Mouse (Mus musculus) liver, adult 2 months (tissue): ENCODE measurements around the gene Cops8. TPM values are rescaled to one million over a fixed set of nuclear protein-coding genes. Genes with fewer than 3 reads are reported as not detected.
A peak's percentile ranks its signal among the peaks of the same experiment; 100 is the strongest.

Source experiments
- DNase-seq: peaks from one replicate; pipeline ENCODE4 v3.0.0-alpha.2; 2011; ENCODE audit warnings: low read depth, low spot score; ENCODE audit errors: extremely low read depth
- H3K27ac ChIP-seq: fragments of 200-500 bp; replicated peaks from 2 replicates; pipeline ENCODE4 v1.5.1; 2012; ENCODE audit warnings: low read depth, mild to moderate bottlenecking, control low read depth, inconsistent platforms, low read length; ENCODE audit not compliant: insufficient read depth
- H3K27me3 ChIP-seq: fragments of 200-500 bp; 2 replicates; pipeline ENCODE4 v1.6.1; 2012; ENCODE audit warnings: mild to moderate bottlenecking, moderate library complexity, low read length, inconsistent platforms; ENCODE audit not compliant: control insufficient read depth, insufficient read depth
- H3K36me3 ChIP-seq: fragments of 200-500 bp; 2 replicates; pipeline ENCODE4 v1.6.1; 2012; ENCODE audit warnings: low read length, inconsistent platforms; ENCODE audit not compliant: control insufficient read depth, insufficient read depth
- H3K4me1 ChIP-seq: fragments of 200-500 bp; 2 replicates; pipeline ENCODE4 v1.6.1; 2011; ENCODE audit warnings: low read length; ENCODE audit not compliant: control insufficient read depth, insufficient read depth
- H3K4me3 ChIP-seq: fragments of 200-500 bp; 2 replicates; pipeline ENCODE4 v1.5.1; 2011; ENCODE audit warnings: low read depth, mild to moderate bottlenecking, control low read depth, low read length, moderate library complexity; ENCODE audit not compliant: insufficient read depth
- H3K79me2 ChIP-seq: fragments of 200-500 bp; 2 replicates; pipeline ENCODE4 v1.6.1; 2012; ENCODE audit warnings: inconsistent platforms, mild to moderate bottlenecking, low read length, moderate library complexity; ENCODE audit not compliant: control insufficient read depth, insufficient read depth
- H3K9ac ChIP-seq: fragments of 200-500 bp; 2 replicates; pipeline ENCODE4 v1.6.1; 2012; ENCODE audit warnings: low read depth, mild to moderate bottlenecking, control low read depth, inconsistent platforms, low read length
- CTCF ChIP-seq: fragments of 200-500 bp; IDR thresholded peaks from 2 replicates; pipeline ENCODE4 v1.5.1; 2011; ENCODE audit warnings: low read depth, low read length, control low read depth
- POLR2A ChIP-seq: fragments of 200-500 bp; IDR thresholded peaks from 2 replicates; pipeline ENCODE4 v1.6.1; 2011; ENCODE audit warnings: low read length, control low read depth; ENCODE audit not compliant: insufficient read depth; ENCODE audit errors: extremely low read depth
- WGBS: fragments of 180-500 bp; shearing (Covaris S2); methylation state at CpG from one replicate; pipeline ENCODE4 v1.1.7; 2018; 5-methylcytosine and 5-hydroxymethylcytosine counted together
- polyA plus RNA-seq: library from polyadenylated mRNA; depleted of rRNA; stranded (reverse); fragments of >200 nt; gene quantifications from 2 replicates; pipeline ENCODE4 v1.2.3, GENCODE M21; 2012
- total RNA-seq: library from RNA; depleted of rRNA; stranded (reverse); fragments of >200 nt; gene quantifications from 2 replicates; pipeline ENCODE4 v1.2.3, GENCODE M21; 2014

Cops8 gene
- total and polyA plus RNA-seq, 2 experiments = 19.4 to 21.7 TPM

DNA sequence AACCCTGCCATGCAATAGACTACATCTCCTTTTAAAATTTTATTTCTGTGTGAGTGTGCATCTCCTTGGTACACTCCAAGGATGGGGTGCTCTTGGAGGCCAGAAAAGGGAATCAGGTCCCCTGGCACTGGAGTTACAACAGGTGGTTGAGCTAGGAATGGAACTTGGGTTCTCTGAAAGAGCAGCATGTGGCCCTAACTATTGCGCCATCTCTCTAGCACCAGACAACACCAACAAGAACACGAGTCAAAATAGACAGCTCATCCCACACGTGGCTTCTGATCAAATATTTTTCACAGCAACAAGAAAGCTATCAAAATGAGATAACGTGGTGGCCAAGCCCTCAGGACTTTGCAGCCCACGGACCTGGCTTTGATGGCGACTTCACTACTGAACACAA lies 28.9 kb upstream of the Cops8 start:
- no peak overlapping the region for H3K9ac ChIP-seq
- no peak overlapping the region for H3K27ac ChIP-seq
- H3K27me3 ChIP-seq = 0 out of 2 replicates have a peak, but pooled peaks cover 2% of the 10 kb centered on the region
- H3K79me2 ChIP-seq = no peaks in the 10 kb centered on the region
- TF ChIP-seq POLR2A (no peak), CTCF (no peak)
- no peaks in the 10 kb centered on the region for H3K4me1 ChIP-seq
- DNase-seq = no peak
- no peak overlapping the region for H3K4me3 ChIP-seq
- no peaks in the 10 kb centered on the region for H3K36me3 ChIP-seq
- WGBS = 67% methylated on average over 6 of the region's 6 CpGs

DNA sequence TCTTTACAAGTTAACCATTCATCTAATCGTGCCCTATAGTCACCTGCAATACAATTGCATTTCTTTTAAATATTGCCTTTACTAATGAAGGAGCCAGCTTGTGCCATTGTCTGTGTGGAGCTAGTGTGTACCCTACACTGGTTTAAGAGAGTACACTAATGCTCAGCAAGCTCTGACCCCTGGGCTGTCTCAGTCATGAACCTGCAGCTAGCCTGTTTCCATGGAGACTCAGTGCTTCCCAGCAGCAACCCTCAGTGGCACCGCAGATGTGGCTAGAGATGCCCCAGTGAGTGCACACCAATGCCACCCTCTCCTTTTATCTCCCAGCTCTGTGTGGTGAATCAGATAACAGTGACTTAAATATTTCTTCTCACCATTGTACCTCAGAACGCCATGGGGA lies 27.9 kb upstream of the Cops8 start:
- 52% methylated on average over 3 of the region's 3 CpGs for WGBS
- DNase-seq = no peak
- H3K9ac ChIP-seq = no peak overlapping the region
- H3K4me3 ChIP-seq = no peak overlapping the region
- no peaks in the 10 kb centered on the region for H3K4me1 ChIP-seq
- 0 out of 2 replicates have a peak, but pooled peaks cover 2% of the 10 kb centered on the region for H3K27me3 ChIP-seq
- TF ChIP-seq CTCF (no peak), POLR2A (no peak)
- no peak overlapping the region for H3K27ac ChIP-seq
- H3K36me3 ChIP-seq = no peaks in the 10 kb centered on the region
- no peaks in the 10 kb centered on the region for H3K79me2 ChIP-seq

DNA sequence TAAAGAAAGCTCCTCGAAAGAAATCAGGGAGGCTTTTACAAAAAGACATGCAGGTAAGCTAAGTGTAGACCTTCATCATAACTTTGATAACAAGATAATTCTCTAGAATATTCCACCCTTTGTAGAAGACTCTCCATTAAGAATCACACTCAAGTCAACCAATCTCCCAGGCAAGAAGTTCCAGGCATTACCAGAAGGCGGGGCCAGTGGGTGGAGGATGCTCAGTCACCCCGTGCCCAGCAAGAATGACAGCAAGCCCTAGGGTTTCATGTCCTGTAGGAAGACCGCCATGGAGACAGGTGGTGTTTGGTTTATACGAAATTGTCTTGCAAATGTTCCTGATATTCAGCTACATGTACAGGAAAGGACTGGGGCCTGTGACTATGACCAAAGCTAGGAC lies 25.4 kb upstream of the Cops8 start:
- H3K27me3 ChIP-seq = 0 out of 2 replicates have a peak, but pooled peaks cover 2% of the 10 kb centered on the region
- no peak for DNase-seq
- H3K36me3 ChIP-seq = no peaks in the 10 kb centered on the region
- no peaks in the 10 kb centered on the region for H3K4me1 ChIP-seq
- no peak overlapping the region for H3K27ac ChIP-seq
- H3K79me2 ChIP-seq = no peaks in the 10 kb centered on the region
- 68% methylated on average over 5 of the region's 5 CpGs for WGBS
- no peak for TF ChIP-seq POLR2A
- TF ChIP-seq CTCF = no peak
- no peak overlapping the region for H3K9ac ChIP-seq
- no peak overlapping the region for H3K4me3 ChIP-seq

DNA sequence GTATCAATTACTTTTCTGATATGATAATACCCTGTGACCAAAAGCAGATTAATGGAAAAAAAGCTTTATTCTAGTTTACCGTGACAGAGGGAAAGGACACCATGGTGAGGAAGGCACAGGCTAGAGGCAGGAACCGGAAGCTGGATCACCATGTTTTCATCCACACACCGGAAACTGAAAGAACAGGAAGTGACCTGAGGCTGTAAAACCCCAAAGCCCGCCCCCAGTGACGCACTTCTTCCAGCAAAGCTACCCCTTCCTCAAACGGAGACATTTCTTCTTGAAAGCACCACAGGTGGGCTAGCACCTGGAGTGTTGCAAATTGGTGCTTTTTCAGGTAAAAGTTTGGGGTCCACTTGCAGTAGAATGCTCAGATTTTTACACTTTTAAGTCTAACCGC lies 20.1 kb upstream of the Cops8 start:
- no peaks in the 10 kb centered on the region for H3K36me3 ChIP-seq
- H3K27me3 ChIP-seq = no peaks in the 10 kb centered on the region
- H3K4me3 ChIP-seq = no peak overlapping the region
- TF ChIP-seq CTCF = no peak
- TF ChIP-seq POLR2A = no peak
- no peak overlapping the region for H3K9ac ChIP-seq
- 76% methylated on average over 7 of the region's 7 CpGs for WGBS
- no peaks in the 10 kb centered on the region for H3K4me1 ChIP-seq
- no peaks in the 10 kb centered on the region for H3K79me2 ChIP-seq
- H3K27ac ChIP-seq = no peak overlapping the region
- DNase-seq = no peak

DNA sequence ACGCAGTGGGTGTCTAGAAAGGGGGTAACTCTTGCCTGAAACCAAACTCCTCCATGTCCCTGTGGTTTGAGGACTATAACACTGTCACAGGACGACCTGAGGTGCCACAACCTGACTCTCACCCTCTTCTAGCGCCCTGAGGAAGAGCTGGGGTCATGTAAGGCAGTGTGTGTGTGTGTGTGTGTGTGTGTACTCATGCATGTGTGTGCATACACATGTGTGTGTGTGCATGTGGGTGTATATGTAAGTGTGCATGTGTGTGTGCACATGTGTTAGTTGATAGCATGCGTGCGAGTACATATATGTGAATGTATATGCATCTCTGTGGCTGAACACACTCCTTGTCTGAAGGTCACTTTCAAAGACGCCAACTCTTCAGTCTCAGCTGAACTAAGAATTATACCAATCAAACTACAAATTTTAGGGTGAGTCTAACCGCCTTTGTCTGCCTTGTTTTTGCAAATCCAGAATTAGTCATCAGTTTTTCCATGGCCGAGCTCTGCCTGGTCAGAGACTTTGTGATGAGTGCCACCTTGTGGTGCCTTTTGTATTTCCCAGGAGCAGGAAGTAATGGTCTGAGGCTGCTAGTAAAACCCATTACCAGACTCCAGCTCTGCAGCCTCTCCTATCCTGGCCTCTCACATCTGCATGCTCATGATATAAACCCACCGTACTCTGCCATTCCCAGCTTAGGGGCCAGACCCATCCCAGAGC lies 14.6 kb upstream of the Cops8 start:
- TF ChIP-seq POLR2A (no peak), CTCF (peak; percentile 49; the same call in 1 of the 2 replicates)
- no peak overlapping the region for H3K4me3 ChIP-seq
- H3K27ac ChIP-seq = no peak overlapping the region
- WGBS = 56% methylated on average over 9 of the region's 9 CpGs
- H3K9ac ChIP-seq = no peak overlapping the region
- no peaks in the 10 kb centered on the region for H3K4me1 ChIP-seq
- H3K79me2 ChIP-seq = no peaks in the 10 kb centered on the region
- no peaks in the 10 kb centered on the region for H3K27me3 ChIP-seq
- H3K36me3 ChIP-seq = no peaks in the 10 kb centered on the region
- DNase-seq = peak; percentile 26

DNA sequence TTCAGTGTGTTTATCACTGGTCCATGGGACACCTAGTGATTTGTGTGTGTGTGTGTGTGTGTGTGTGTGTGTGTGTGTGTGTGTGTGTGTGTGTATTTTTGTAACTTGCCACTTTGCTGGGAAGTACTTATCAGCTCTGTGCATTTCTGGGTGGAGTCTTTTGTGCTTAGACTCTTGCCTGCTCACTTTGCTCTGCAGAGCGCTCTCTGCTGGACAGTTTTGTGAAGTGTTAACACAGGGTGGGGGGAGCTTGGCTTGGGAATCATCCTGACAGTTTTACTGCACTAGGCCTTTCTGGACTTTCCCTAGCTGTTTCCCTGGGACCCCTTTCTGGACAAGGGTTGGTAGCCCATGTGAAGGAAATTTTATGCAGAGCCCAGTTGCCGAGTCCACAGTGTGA lies 12.0 kb upstream of the Cops8 start:
- H3K27ac ChIP-seq = no peak overlapping the region
- H3K4me3 ChIP-seq = no peak overlapping the region
- 60% methylated on average over 2 of the region's 2 CpGs for WGBS
- no peak for DNase-seq
- no peaks in the 10 kb centered on the region for H3K36me3 ChIP-seq
- TF ChIP-seq CTCF (peak; percentile 31; the same call in 1 of the 2 replicates), POLR2A (no peak)
- no peak overlapping the region for H3K9ac ChIP-seq
- H3K79me2 ChIP-seq = no peaks in the 10 kb centered on the region
- no peaks in the 10 kb centered on the region for H3K4me1 ChIP-seq
- H3K27me3 ChIP-seq = no peaks in the 10 kb centered on the region
